Mouse (Mus musculus) ovary, adult 10 weeks (tissue): ENCODE data around the gene 1110065P20Rik. TPM values are rescaled to one million over a fixed set of nuclear protein-coding genes. Genes with fewer than 3 reads are reported as not detected.

Experiments
- polyA plus RNA-seq: library from polyadenylated mRNA; stranded (reverse); fragments of 350-450 nt; fragmentation: Illumina TruSeq; extraction: RNeasy Lipid Tissue Mini Kit (QIAGEN cat#74804); gene quantifications from one replicate; pipeline ENCODE4 v1.2.3, GENCODE M21; 2014

The 1110065P20Rik gene
- polyA plus RNA-seq: 4.1 TPM

DNA sequence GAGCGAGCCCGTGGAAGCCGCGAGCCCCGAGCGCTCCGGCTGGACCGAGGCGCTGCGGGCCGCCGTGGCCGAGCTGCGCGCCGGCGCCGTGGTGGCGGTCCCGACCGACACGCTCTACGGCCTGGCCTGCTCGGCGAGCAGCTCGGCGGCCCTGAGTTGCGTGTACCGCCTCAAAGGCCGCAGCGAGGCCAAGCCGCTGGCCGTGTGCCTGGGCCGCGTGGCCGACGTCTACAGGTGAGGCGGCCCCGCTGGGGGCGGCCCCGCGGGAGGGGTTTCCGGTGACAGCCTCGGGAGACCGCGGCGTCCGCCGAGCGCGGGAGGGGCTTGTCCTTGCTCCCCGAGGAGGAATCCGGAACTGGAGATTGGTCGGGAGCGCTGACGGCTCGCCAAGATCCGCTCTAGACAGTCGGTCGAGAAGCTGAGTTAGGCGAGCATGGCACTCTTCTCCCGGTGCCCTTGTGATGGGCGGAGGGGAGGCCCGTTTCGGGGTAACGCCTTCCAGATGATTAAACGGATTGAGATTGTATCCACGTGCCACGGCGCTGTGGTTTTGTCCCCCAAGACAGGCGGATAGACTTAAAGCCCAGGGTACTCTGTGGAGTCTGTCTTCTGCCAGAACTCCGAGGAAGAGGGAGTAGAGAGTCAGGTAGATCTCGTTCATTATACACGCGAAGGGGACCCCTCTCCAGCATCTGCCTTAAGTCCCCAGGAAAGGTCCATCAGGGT, at the start of gene 1110065P20Rik:
Gene 1110065P20Rik, minus strand, starts transcription at position 264 of the 726 bp plus-strand sequence.

DNA sequence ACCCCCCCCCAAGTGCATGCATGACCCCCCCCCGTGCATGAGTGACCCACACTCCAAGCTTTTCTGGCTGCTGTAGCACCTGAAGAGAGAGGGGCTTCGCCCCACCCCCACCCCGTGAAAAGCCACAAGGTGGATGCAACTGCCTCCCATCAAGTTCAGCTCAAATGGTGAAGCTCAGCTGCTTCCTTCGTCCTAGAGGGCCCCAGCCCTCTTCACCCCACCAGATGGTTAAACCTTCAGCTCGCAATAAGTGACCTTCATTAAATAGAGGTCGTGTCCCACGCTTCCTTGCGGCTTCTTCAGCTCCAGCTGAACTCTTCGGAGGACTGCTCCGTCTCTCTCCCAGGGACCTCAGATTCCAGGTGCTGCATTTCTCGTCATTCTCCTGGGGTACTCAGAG, 29.6 kb upstream of the 1110065P20Rik start, which contains the start of gene Epha10:
Gene Epha10, plus strand, starts transcription at position 301 of the 400 bp plus-strand sequence.

DNA sequence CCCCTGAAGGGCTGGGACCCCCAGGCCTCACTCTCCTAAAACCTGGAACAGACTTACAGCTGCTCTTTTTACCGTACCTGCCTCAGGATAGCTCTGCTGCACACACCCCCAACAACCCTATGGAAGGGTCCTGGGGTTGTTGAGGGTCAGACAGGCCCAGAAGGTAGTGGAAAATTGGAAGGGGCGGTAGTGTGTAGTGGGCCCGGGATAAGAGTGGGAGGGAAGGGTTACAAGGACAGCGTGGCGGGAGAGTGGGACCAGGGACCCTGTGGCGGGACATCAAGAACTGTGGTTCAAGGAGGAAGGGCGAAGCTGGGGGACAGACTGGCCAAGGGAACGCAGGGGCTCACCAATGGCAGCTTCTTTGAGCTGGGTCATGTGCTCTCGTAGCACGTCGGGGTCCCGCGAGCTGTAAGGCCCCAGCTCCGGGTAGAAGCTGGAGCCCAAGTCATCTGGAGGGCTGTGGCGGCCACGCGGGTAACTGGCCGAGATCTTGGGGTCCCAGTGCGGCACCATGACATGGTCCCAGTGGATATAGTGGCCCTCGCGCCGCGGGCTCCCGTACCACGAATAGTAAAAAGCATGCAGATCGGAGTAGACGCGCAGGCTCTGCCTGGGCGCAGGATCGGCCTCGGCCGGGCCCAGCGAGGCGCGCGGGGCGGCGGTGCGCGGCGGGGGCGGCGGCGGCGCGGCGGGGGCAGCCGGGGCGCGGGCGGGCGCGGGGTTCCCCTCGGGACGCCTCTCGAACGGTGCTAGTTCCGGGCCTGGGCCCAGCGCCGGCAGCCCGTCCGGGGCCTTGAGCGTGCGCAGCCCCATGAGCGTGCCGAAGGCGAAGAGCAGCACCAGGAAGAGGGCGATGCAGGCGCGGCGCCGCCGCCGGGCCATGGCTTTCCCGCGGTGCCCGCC, 10.5 kb upstream of the 1110065P20Rik start, which contains the start of gene Maneal:
Gene Maneal, minus strand, starts transcription at position 889 of the 906 bp plus-strand sequence.

DNA sequence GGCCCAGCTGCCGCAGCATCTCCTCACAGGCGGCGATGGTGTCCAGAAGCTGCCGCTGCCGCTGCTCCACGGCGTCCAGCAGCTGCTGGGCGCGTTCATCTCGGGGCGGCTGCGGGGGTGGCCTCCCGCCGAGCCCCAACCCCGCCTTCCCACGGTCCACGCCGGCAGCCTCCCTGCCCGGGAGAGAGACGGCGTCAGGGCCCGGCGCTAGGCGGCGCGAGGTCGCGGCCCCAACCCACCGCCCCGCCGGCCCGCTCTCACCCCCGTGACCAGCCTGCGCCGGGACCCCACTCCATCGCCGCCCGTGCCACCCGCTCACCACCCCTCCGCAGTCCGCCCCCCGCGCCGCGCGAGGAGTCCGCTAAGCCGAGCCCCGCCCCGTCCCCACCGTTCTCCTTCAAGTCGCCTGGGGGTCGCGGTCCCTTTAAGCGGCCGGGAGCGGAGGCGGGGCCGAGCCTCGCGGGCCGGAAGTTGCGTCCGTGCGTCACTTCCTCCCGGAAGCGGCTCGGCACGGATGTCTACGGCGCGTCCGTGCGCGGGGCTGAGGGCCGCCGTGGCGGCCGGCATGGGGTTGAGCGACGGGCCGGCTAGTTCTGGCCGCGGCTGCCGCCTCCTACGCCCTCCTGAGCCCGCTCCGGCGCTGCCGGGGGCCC, 609 bp downstream of the 1110065P20Rik start, which contains the start of gene Yrdc:
Gene Yrdc, plus strand, starts transcription at position 419 of the 653 bp plus-strand sequence.

DNA sequence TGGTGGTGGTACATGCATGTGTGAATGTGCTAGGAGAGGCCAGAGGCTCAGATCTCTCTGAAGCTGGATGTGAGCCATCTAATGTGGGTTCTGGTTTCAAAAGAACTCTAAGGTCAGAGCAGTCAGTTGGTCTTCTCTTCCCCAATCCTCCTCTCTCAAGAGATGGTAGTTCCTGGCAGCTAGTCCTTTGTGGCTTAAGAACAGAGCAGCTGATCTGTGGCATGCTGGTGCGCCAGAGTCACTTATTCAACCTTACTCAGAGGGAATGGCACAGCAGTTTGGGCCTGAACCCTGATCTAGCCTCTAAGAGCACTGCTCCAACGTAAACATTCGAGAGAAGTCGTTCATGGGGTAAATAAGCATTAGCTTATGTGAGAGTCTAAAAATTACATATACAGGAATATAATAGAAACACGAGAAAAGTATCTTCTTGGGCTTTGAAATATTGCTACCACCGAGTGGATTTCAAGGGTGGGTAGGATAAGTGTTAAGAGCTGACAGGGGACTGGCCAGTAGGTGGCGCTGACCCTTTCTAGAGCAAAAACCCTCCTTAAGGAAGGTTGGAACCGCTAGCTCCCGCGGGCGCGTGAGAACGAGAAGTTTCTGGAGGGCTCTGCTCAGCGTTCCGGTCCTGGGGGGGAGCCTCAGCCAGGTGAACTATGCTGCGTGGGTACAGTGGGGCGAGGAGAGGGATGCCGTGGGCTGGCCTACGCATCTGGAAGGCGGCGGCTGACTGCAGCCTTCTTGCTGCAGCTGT, 49.3 kb downstream of the 1110065P20Rik start, which contains the start of gene Mtf1:
Gene Mtf1, plus strand, starts transcription at position 553 of the 757 bp plus-strand sequence.

Other genes starting within 250 kb of the 1110065P20Rik start
- gene 3100002H09Rik, start 240.4 kb downstream of the 1110065P20Rik start, polyA plus RNA-seq: not detected
- not detected for gene Pou3f1, start 194.4 kb downstream of the 1110065P20Rik start, polyA plus RNA-seq
- 60.9 TPM for gene Utp11, start 157.6 kb downstream of the 1110065P20Rik start, polyA plus RNA-seq
- 0.29 TPM for gene Fhl3, start 150.5 kb downstream of the 1110065P20Rik start, polyA plus RNA-seq
- gene Sf3a3, start 136.4 kb downstream of the 1110065P20Rik start, polyA plus RNA-seq: 57.9 TPM
- 23.3 TPM for gene Inpp5b, start 109.3 kb downstream of the 1110065P20Rik start, polyA plus RNA-seq
- 16.2 TPM for gene Mtf1, start 49.1 kb downstream of the 1110065P20Rik start, polyA plus RNA-seq
- 23.4 TPM for gene Yrdc, start 517 bp downstream of the 1110065P20Rik start, polyA plus RNA-seq
- 0.60 TPM for gene Maneal, start 11.0 kb upstream of the 1110065P20Rik start, polyA plus RNA-seq
- not detected for gene Epha10, start 29.7 kb upstream of the 1110065P20Rik start, polyA plus RNA-seq
- gene 9930104L06Rik, start 85.9 kb upstream of the 1110065P20Rik start, polyA plus RNA-seq: 5.5 TPM
- gene Cdca8, start 88.1 kb upstream of the 1110065P20Rik start, polyA plus RNA-seq: 71.4 TPM
- 6.4 TPM for gene Rspo1, start 135.2 kb upstream of the 1110065P20Rik start, polyA plus RNA-seq
- 78.1 TPM for gene Gnl2, start 165.4 kb upstream of the 1110065P20Rik start, polyA plus RNA-seq
- gene Dnali1, start 214.5 kb upstream of the 1110065P20Rik start, polyA plus RNA-seq: 2.6 TPM
- 20.3 TPM for gene Snip1, start 215.5 kb upstream of the 1110065P20Rik start, polyA plus RNA-seq
- gene Meaf6, start 233.9 kb upstream of the 1110065P20Rik start, polyA plus RNA-seq: 32.0 TPM